Mouse (Mus musculus): Measurements from ENCODE around the gene Gsta4.

DNA sequence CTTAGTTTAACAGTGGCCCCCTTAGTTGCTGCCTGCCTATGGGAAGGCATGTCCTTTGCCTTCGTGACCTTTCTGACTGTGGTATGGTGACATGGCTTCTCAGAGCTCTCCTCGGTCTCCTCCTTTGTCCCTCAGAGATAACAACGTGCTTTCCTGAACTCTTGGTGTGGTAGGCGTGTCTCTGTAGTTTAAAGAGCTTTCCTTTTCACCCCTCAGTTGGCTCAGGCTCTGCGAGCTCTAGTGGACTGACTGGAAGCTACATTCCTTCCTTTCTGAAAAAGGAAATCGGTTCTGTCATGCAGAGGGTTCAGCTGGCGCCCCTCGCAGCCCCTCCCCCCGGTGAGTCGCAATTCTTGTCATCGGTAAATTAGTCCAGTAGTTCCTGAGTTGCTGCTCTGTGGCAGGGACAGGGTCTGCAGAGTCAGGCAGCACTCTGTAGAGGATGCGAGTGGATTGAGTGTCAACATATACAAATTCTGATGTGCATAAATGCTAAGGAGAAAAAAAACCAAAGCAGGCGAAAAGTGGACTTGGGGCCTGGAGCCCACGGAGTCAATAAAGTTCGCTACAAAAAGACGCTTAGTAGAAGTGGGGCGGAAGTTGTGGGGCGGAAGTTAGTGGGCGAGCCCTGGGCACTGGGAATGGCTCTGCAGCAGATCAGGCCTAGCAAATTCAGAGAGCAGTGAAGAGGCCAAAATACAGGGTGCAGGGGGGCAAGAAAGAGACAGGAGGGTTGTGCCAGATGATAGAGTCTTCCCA lies 15.7 kb upstream of the Gsta4 start:
- TF ChIP-seq CTCF (IDR thresholded peaks at IDR 0.05; ENCODE audit: low read depth) (0 out of 2 replicates have a peak, but pooled peaks have one; percentile 9), EP300 (IDR thresholded peaks at IDR 0.05; ENCODE audit: low read depth) (no peak)

Measured in liver, embryonic 14.5 days (tissue).